Mouse (Mus musculus): Measurements from ENCODE around the gene Fbn1. TPM values are rescaled to one million over a fixed set of nuclear protein-coding genes. Genes with fewer than 3 reads are reported as not detected.

Gene Fbn1
- polyA plus RNA-seq, 1 experiment from 2014 or later = 17.2 TPM

GRCm38 (mm10) chr2:125448881-125449280, 58.9 kb downstream of the Fbn1 start:
- 61% methylated on average over 6 of the region's 6 CpGs for WGBS
- no peak for DNase-seq (ENCODE audit: low spot score)

GRCm38 (mm10) chr2:125447274-125447898, 60.4 kb downstream of the Fbn1 start:
- WGBS = 66% methylated on average over 9 of the region's 9 CpGs
- Histone ChIP-seq H3K36me3 (ENCODE audit: control insufficient read depth, insufficient read depth, low read length) (no peaks in the 10 kb centered on the region), H3K9ac (ENCODE audit: low read length) (no peak overlapping the region), H3K27me3 (ENCODE audit: control insufficient read depth, insufficient read depth, low read length) (no peaks in the 10 kb centered on the region), H3K9me3 (ENCODE audit: control insufficient read depth, low read length) (no peaks in the 10 kb centered on the region), H3K4me2 (replicated peaks; ENCODE audit: low read depth) (no peak overlapping the region), H3K27ac (replicated peaks) (no peak overlapping the region), H3K4me1 (replicated peaks; ENCODE audit: control insufficient read depth, insufficient read depth) (no peaks in the 10 kb centered on the region), H3K4me3 (ENCODE audit: low read depth, low read length) (no peak overlapping the region)
- TF ChIP-seq CTCF (IDR thresholded peaks at IDR 0.05; ENCODE audit: low read depth) (no peak), EP300 (optimal IDR thresholded peaks at IDR 0.05) (no peak)
- DNase-seq (ENCODE audit: low spot score) = no peak
- no peak for ATAC-seq (ENCODE audit: low FRiP score, low TSS enrichment)

More at GRCm38 (mm10) chr2:125448881-125449280, 58.9 kb downstream of the Fbn1 start:
- no peaks in the 10 kb centered on the region for H3K9me3 ChIP-seq (ENCODE audit: control insufficient read depth, low read length)
- H3K4me3 ChIP-seq (ENCODE audit: low read depth, low read length) = no peak overlapping the region
- H3K4me2 ChIP-seq (replicated peaks; ENCODE audit: low read depth) = no peak overlapping the region
- no peaks in the 10 kb centered on the region for H3K27me3 ChIP-seq (ENCODE audit: control insufficient read depth, insufficient read depth, low read length)
- no peaks in the 10 kb centered on the region for H3K4me1 ChIP-seq (replicated peaks; ENCODE audit: control insufficient read depth, insufficient read depth)
- H3K27ac ChIP-seq (replicated peaks) = no peak overlapping the region
- no peak overlapping the region for H3K9ac ChIP-seq (ENCODE audit: low read length)
- TF ChIP-seq CTCF (IDR thresholded peaks at IDR 0.05; ENCODE audit: low read depth) (no peak), EP300 (optimal IDR thresholded peaks at IDR 0.05) (no peak)
- no peaks in the 10 kb centered on the region for H3K36me3 ChIP-seq (ENCODE audit: control insufficient read depth, insufficient read depth, low read length)
- no peak for ATAC-seq (ENCODE audit: low FRiP score, low TSS enrichment)

GRCm38 (mm10) chr2:125438381-125438780, 69.4 kb downstream of the Fbn1 start:
- Histone ChIP-seq H3K27me3 (ENCODE audit: control insufficient read depth, insufficient read depth, low read length) (no peaks in the 10 kb centered on the region), H3K4me1 (replicated peaks; ENCODE audit: control insufficient read depth, insufficient read depth) (no peaks in the 10 kb centered on the region; the same call in 1 of the 2 replicates), H3K4me2 (replicated peaks; ENCODE audit: low read depth) (no peak overlapping the region), H3K4me3 (ENCODE audit: low read depth, low read length) (no peak overlapping the region), H3K9me3 (ENCODE audit: control insufficient read depth, low read length) (no peaks in the 10 kb centered on the region), H3K9ac (ENCODE audit: low read length) (no peak overlapping the region), H3K36me3 (ENCODE audit: control insufficient read depth, insufficient read depth, low read length) (no peaks in the 10 kb centered on the region), H3K27ac (replicated peaks) (no peak overlapping the region)
- no peak for DNase-seq (ENCODE audit: low spot score)
- no peak for ATAC-seq (ENCODE audit: low FRiP score, low TSS enrichment)
- WGBS = 61% methylated on average over 8 of the region's 8 CpGs
- TF ChIP-seq EP300 (optimal IDR thresholded peaks at IDR 0.05) (no peak), CTCF (IDR thresholded peaks at IDR 0.05; ENCODE audit: low read depth) (no peak)

- Histone ChIP-seq H3K4me3 (ENCODE audit: low read depth, low read length) (no peak overlapping the region), H3K27ac (replicated peaks) (no peak overlapping the region), H3K9me3 (ENCODE audit: control insufficient read depth, low read length) (no peaks in the 10 kb centered on the region), H3K27me3 (ENCODE audit: control insufficient read depth, insufficient read depth, low read length) (no peaks in the 10 kb centered on the region), H3K36me3 (ENCODE audit: control insufficient read depth, insufficient read depth, low read length) (no peaks in the 10 kb centered on the region), H3K4me2 (replicated peaks; ENCODE audit: low read depth) (no peak overlapping the region), H3K4me1 (replicated peaks; ENCODE audit: control insufficient read depth, insufficient read depth) (no peaks in the 10 kb centered on the region; the same call in 1 of the 2 replicates), H3K9ac (ENCODE audit: low read length) (no peak overlapping the region)
- 76% methylated on average over 7 of the region's 7 CpGs for WGBS
- no peak for DNase-seq (ENCODE audit: low spot score)
- TF ChIP-seq CTCF (IDR thresholded peaks at IDR 0.05; ENCODE audit: low read depth) = no peak
- TF ChIP-seq EP300 (optimal IDR thresholded peaks at IDR 0.05) = no peak
- ATAC-seq (ENCODE audit: low FRiP score, low TSS enrichment) = no peak
These were observed 71.6 kb downstream of the Fbn1 start for GRCm38 (mm10) chr2:125436240-125436639.

GRCm38 (mm10) chr2:125433524-125433923, 74.3 kb downstream of the Fbn1 start:
- ATAC-seq (ENCODE audit: low FRiP score, low TSS enrichment) = no peak
- Histone ChIP-seq H3K27ac (replicated peaks) (no peak overlapping the region), H3K9me3 (ENCODE audit: control insufficient read depth, low read length) (no peaks in the 10 kb centered on the region), H3K9ac (ENCODE audit: low read length) (no peak overlapping the region), H3K36me3 (ENCODE audit: control insufficient read depth, insufficient read depth, low read length) (no peaks in the 10 kb centered on the region), H3K4me1 (replicated peaks; ENCODE audit: control insufficient read depth, insufficient read depth) (no peaks in the 10 kb centered on the region; the same call in 1 of the 2 replicates), H3K27me3 (ENCODE audit: control insufficient read depth, insufficient read depth, low read length) (no peaks in the 10 kb centered on the region), H3K4me3 (ENCODE audit: low read depth, low read length) (no peak overlapping the region), H3K4me2 (replicated peaks; ENCODE audit: low read depth) (no peak overlapping the region)
- TF ChIP-seq CTCF (IDR thresholded peaks at IDR 0.05; ENCODE audit: low read depth) (no peak), EP300 (optimal IDR thresholded peaks at IDR 0.05) (no peak)
- no peak for DNase-seq (ENCODE audit: low spot score)
- WGBS = 80% methylated on average over 6 of the region's 6 CpGs

- Histone ChIP-seq H3K4me1 (replicated peaks; ENCODE audit: control insufficient read depth, insufficient read depth) (no peaks in the 10 kb centered on the region), H3K4me3 (ENCODE audit: low read depth, low read length) (no peak overlapping the region), H3K36me3 (ENCODE audit: control insufficient read depth, insufficient read depth, low read length) (no peaks in the 10 kb centered on the region), H3K27ac (replicated peaks) (no peak overlapping the region), H3K4me2 (replicated peaks; ENCODE audit: low read depth) (no peak overlapping the region), H3K9me3 (ENCODE audit: control insufficient read depth, low read length) (no peaks in the 10 kb centered on the region), H3K27me3 (ENCODE audit: control insufficient read depth, insufficient read depth, low read length) (no peaks in the 10 kb centered on the region), H3K9ac (ENCODE audit: low read length) (no peak overlapping the region)
- DNase-seq (ENCODE audit: low spot score) (no peak), ATAC-seq (ENCODE audit: low FRiP score, low TSS enrichment) (no peak)
- 56% methylated on average over 6 of the region's 6 CpGs for WGBS
- TF ChIP-seq EP300 (optimal IDR thresholded peaks at IDR 0.05) (no peak), CTCF (IDR thresholded peaks at IDR 0.05; ENCODE audit: low read depth) (no peak)
These were observed 76.3 kb downstream of the Fbn1 start for GRCm38 (mm10) chr2:125431491-125431890.

All from stomach, postnatal 0 days (tissue).